Mouse (Mus musculus) bone marrow, adult 2 months (tissue): ENCODE data around the gene Fndc3b.

Experiments
- CTCF ChIP-seq: fragments of 200-500 bp; IDR thresholded peaks from 2 replicates; pipeline ENCODE4 v1.5.1; 2011; ENCODE audit warnings: low read length, control low read depth; ENCODE audit not compliant: control insufficient read depth, insufficient read depth
- POLR2A ChIP-seq: fragments of 200-500 bp; IDR thresholded peaks from 2 replicates; pipeline ENCODE4 v1.6.1; 2011; ENCODE audit warnings: low read depth, mild to moderate bottlenecking, control low read depth, low read length, borderline replicate concordance; ENCODE audit not compliant: control insufficient read depth

GRCm38 (mm10) chr3:27650083-27650482 is 61.0 kb downstream of the Fndc3b start:
- no peak for TF ChIP-seq CTCF
- TF ChIP-seq POLR2A = no peak
